Mouse (Mus musculus) testis, adult 2 months (tissue): ENCODE results near the gene Opcml. TPM values are rescaled to one million over a fixed set of nuclear protein-coding genes. Genes with fewer than 3 reads are reported as not detected.

Experiments used
- H3K27ac ChIP-seq: fragments of 200-500 bp; 2 replicates; pipeline ENCODE4 v1.5.1; 2012; ENCODE audit warnings: low read depth, low read length; ENCODE audit not compliant: control insufficient read depth, insufficient read depth
- H3K27me3 ChIP-seq: fragments of 200-500 bp; 2 replicates; pipeline ENCODE4 v1.6.1; 2012; ENCODE audit warnings: mild to moderate bottlenecking, low read length, moderate library complexity; ENCODE audit not compliant: control insufficient read depth, insufficient read depth
- H3K36me3 ChIP-seq: fragments of 200-500 bp; 2 replicates; pipeline ENCODE4 v1.6.1; 2012; ENCODE audit warnings: mild to moderate bottlenecking, low read length; ENCODE audit not compliant: control insufficient read depth, insufficient read depth
- H3K4me1 ChIP-seq: fragments of 200-500 bp; 2 replicates; pipeline ENCODE4 v1.6.1; 2012; ENCODE audit warnings: low read length; ENCODE audit not compliant: control insufficient read depth, insufficient read depth
- H3K4me3 ChIP-seq: fragments of 200-500 bp; 2 replicates; pipeline ENCODE4 v1.5.1; 2012; ENCODE audit warnings: low read depth, mild to moderate bottlenecking, low read length, moderate library complexity, mixed read lengths; ENCODE audit not compliant: control insufficient read depth
- CTCF ChIP-seq: fragments of 200-500 bp; IDR thresholded peaks from 2 replicates; pipeline ENCODE4 v1.5.1; 2012; ENCODE audit warnings: low read depth, mild to moderate bottlenecking, inconsistent platforms, low read length, moderate library complexity; ENCODE audit not compliant: control insufficient read depth, insufficient read depth, insufficient replicate concordance
- POLR2A ChIP-seq: fragments of 200-500 bp; IDR thresholded peaks from 2 replicates; pipeline ENCODE4 v1.6.1; 2012; ENCODE audit warnings: low read depth, mild to moderate bottlenecking, inconsistent platforms, low read length, moderate library complexity; ENCODE audit not compliant: control insufficient read depth
- polyA plus RNA-seq: library from polyadenylated mRNA; depleted of rRNA; stranded (reverse); fragments of >200 nt; gene quantifications from 2 replicates; pipeline ENCODE4 v1.2.3, GENCODE M21; 2012

The Opcml gene
- polyA plus RNA-seq, 1 experiment, result 0.62 TPM

DNA sequence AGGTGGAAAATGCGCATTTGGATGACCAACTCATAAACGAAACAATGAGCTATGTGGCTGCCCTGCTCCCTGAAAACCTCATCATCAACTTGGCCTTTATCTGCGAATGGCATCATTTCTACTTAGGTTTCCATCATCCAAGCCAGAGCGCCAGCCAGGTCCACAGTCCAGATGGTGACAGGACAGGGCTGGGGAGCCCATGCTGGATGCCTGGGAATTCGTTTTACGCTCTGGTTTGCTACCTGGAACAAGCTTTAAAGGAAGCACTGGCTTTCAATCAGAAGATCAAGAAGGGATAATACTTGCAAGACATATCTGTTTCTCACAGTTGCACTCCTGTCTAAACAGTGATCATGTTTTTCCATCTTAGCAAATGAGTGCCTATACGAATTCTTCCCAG, 366.5 kb downstream of the Opcml start:
- Histone ChIP-seq H3K4me3 (no peak overlapping the region), H3K27me3 (no peaks in the 10 kb centered on the region), H3K27ac (no peak overlapping the region), H3K36me3 (no peaks in the 10 kb centered on the region), H3K4me1 (no peaks in the 10 kb centered on the region)
- no peak for TF ChIP-seq CTCF
- no peak for TF ChIP-seq POLR2A

GRCm38 (mm10) chr9:28160953-28161352, 370.4 kb downstream of the Opcml start:
- Histone ChIP-seq H3K36me3 (no peaks in the 10 kb centered on the region), H3K27me3 (no peaks in the 10 kb centered on the region), H3K27ac (no peak overlapping the region), H3K4me3 (no peak overlapping the region), H3K4me1 (no peaks in the 10 kb centered on the region)
- TF ChIP-seq CTCF (no peak), POLR2A (no peak)

DNA sequence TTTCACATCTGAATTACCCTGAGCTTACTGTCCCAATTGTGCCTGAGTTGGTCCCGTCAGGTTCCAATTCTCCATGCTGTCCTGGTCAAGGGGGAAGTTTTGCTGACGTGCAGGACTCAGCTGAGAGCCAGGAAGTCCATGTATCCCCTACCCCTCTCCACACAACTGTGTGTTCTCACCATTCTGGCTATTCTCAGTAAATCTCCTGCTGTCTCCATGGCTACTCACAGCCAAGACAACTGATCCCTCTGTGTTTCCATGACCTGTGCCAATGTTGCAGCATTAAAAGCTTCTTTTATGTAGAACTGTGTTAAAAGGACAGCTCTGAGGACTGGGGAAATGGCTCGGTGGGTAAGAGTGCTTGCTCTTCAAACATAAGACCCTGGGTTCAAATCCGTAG, 373.4 kb downstream of the Opcml start:
- H3K4me3 ChIP-seq, result no peak overlapping the region
- no peaks in the 10 kb centered on the region for H3K27me3 ChIP-seq
- no peaks in the 10 kb centered on the region for H3K36me3 ChIP-seq
- no peaks in the 10 kb centered on the region for H3K4me1 ChIP-seq
- TF ChIP-seq POLR2A (no peak), CTCF (no peak)
- H3K27ac ChIP-seq, result no peak overlapping the region

DNA sequence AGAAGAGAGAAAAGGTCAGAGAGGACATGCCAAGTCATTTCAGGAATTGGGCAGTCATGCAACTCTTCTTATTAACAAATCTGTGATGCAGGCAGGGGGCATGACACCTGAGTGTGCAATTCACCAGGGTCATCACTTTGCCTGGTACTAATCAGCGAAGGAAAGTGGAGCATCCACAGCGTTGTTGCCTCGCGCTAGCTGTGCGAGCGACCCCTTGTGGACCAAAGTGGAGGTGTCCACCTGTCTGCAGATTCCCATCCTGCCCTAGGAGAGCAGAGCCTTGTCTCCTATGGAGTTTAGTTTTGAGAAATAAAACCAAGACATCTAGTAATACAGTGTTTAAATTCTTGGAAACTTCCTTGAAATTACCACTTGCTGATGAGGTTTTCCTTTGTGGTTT, 381.3 kb downstream of the Opcml start:
- H3K4me3 ChIP-seq, result no peak overlapping the region
- H3K4me1 ChIP-seq, result peaks cover 4% of the 10 kb centered on the region
- no peak overlapping the region for H3K27ac ChIP-seq
- TF ChIP-seq POLR2A, result no peak
- TF ChIP-seq CTCF, result peak; percentile 96; the same call in 1 of the 2 replicates
- H3K27me3 ChIP-seq, result no peaks in the 10 kb centered on the region; the same call in 1 of the 2 replicates
- no peaks in the 10 kb centered on the region for H3K36me3 ChIP-seq

DNA sequence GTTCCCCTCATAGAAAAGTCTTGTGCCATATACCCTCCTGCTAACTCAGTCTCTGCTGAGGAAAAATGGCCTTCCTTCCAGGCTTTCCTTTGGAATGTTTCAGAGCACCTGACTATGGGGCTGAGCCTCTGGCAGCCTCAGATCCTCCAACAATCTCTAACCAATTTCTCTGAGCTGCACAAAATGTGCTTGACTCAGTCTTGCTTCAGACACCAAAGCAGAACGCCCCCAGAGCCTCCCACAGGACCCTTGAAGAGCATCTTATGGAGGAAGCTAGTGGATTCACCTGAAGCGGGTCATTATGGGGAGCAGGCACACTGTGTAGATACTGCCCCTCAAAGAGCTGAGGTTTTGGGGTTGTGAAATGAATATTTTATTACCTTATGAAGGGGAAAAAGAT, 386.5 kb downstream of the Opcml start:
- Histone ChIP-seq H3K36me3 (no peaks in the 10 kb centered on the region), H3K27me3 (no peaks in the 10 kb centered on the region; the same call in 1 of the 2 replicates), H3K4me3 (no peak overlapping the region), H3K27ac (no peak overlapping the region), H3K4me1 (peaks cover 4% of the 10 kb centered on the region)
- no peak for TF ChIP-seq CTCF
- no peak for TF ChIP-seq POLR2A

GRCm38 (mm10) chr9:28178123-28178887, 387.7 kb downstream of the Opcml start:
- H3K4me3 ChIP-seq, result no peak overlapping the region

GRCm38 (mm10) chr9:28181916-28182315, 391.3 kb downstream of the Opcml start:
- H3K4me3 ChIP-seq, result no peak overlapping the region
- TF ChIP-seq CTCF, result no peak
- TF ChIP-seq POLR2A, result no peak
- H3K27ac ChIP-seq, result no peak overlapping the region
- no peaks in the 10 kb centered on the region for H3K4me1 ChIP-seq
- H3K27me3 ChIP-seq, result no peaks in the 10 kb centered on the region
- H3K36me3 ChIP-seq, result no peaks in the 10 kb centered on the region

More at GRCm38 (mm10) chr9:28178123-28178887, 387.7 kb downstream of the Opcml start:
- Histone ChIP-seq H3K36me3 (no peaks in the 10 kb centered on the region), H3K4me1 (no peaks in the 10 kb centered on the region; the same call in 1 of the 2 replicates), H3K27ac (no peak overlapping the region), H3K27me3 (no peaks in the 10 kb centered on the region; the same call in 1 of the 2 replicates)
- no peak for TF ChIP-seq POLR2A
- no peak for TF ChIP-seq CTCF

GRCm38 (mm10) chr9:28190226-28190625, 399.7 kb downstream of the Opcml start:
- Histone ChIP-seq H3K27me3 (no peaks in the 10 kb centered on the region), H3K4me1 (no peaks in the 10 kb centered on the region), H3K4me3 (no peak overlapping the region), H3K27ac (no peak overlapping the region), H3K36me3 (no peaks in the 10 kb centered on the region)
- TF ChIP-seq POLR2A (no peak), CTCF (no peak)
